Mouse (Mus musculus): Measurements from ENCODE around the gene Gm17720.

- TF ChIP-seq GATA1 (IDR thresholded peaks at IDR 0.05; ENCODE audit: low read length) (no peak), TAL1 (IDR thresholded peaks at IDR 0.05; ENCODE audit: low read length) (no peak)
These were observed 51.3 kb downstream of the Gm17720 start for GRCm38 (mm10) chr8:110051208-110051607.

Measured in erythroblast, embryonic 14.5 days (primary cell).